Mouse (Mus musculus) ES-Bruce4 (cell line): Measurements from ENCODE around the gene Alkbh4.

Experiments
- CTCF ChIP-seq: IDR thresholded peaks from one replicate; pipeline ENCODE4 v1.8.1; 2011; ENCODE audit warnings: low read depth, low read length
- POLR2A ChIP-seq: IDR thresholded peaks from one replicate; pipeline ENCODE4 v1.8.1; 2011; ENCODE audit warnings: low read length; ENCODE audit not compliant: insufficient read depth

GRCm38 (mm10) chr5:136172939-136173338 lies 37.0 kb downstream of the Alkbh4 start:
- no peak for TF ChIP-seq POLR2A
- no peak for TF ChIP-seq CTCF
